Mouse (Mus musculus): ENCODE data around the gene Cisd3. TPM values are rescaled to one million over a fixed set of nuclear protein-coding genes. Genes with fewer than 3 reads are reported as not detected.
"Not testable (repeated sequence)": the region's sequence is repeated elsewhere in the genome, so short reads cannot be mapped to it uniquely, and the experiment has no call there.

Gene Cisd3
- total RNA-seq, 2 experiments from 2014 or later: 47.7 to 57.6 TPM

DNA sequence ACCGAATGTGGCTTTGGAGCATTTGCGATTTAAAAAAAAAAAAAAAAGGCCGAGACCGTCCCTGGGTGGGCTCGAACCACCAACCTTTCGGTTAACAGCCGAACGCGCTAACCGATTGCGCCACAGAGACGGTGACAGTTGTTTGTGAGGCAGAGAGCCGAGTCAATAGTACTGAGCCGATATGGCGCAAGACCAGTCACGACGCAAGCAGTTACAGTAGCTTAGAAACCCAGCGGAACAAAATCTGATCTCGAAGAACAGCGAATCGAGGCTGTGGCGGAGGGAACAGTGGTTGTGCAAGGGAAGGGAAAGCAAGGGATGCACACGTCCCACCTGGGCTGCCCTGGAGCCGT, 16.7 kb downstream of the Cisd3 start:
- DNase-seq (ENCODE audit: extremely low spot score in 1 of 2, low spot score in 2 of 2): peak; percentile 85 to 91
- peak overlapping the region; percentile 64 for H3K4me3 ChIP-seq
- TF ChIP-seq CTCF (IDR thresholded peaks at IDR 0.05): no peak
- H3K27ac ChIP-seq: peak overlapping the region; percentile 84
- intact Hi-C loops (cut with DNase I): loop anchor here (2.0 to 5.0 kb wide), 2 partner anchors 42 to 180 kb away; partner anchors contain the start of genes Fbxo47 and Pip4k2b

DNA sequence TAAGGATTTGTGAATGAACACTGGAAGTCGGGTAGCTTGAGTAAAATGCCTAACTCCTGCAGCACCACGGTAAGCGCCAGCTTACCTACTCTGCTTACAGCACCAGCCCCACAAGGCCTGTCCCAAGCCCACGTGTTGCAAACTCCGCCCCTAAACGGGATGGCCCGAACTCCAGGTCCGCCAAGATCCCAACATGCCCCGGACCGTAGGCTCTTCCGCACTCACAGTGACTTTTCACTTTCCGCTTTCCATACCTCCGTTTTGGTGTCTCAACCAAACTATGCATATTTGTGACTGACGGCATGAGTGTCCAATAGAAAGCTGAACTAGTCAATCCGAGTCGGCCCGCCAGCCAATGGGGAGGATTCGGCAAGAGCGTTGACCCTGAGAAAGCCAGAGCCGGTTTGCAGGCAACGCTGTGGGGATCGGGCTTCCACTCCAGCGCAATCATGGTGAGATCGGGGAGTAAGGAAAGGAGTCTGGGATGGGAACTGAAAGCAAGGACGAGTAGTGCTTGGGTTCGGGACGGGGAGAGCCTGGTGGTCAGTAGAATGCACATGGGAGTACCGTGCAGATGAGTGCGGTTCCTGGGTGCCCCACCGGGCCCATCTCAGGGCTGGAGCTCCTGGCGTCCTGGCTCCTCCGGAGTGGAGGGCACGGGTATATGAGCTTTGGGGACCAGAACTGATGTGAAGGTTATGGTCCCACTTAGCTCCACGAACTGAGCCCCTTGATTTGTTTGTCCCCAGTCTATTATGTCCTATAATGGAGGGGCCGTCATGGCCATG, 17.6 kb downstream of the Cisd3 start, which contains the start of gene Psmb3:
Gene Psmb3 (plus strand): TSS at position 361 of the 788 bp plus-strand sequence.
- intact Hi-C loops (cut with DNase I): loop anchor here (2.0 to 5.0 kb wide), 2 partner anchors 42 to 179 kb away; partner anchors contain the start of genes Fbxo47 and Pip4k2b
- Histone ChIP-seq H3K27ac (peak within 1 kb of the TSS; percentile 85), H3K4me3 (peak within 1 kb of the TSS; percentile 84)
- peak; percentile 98 to 99 for DNase-seq (ENCODE audit: extremely low spot score in 1 of 2, low spot score in 2 of 2)
- TF ChIP-seq CTCF (IDR thresholded peaks at IDR 0.05): no peak

DNA sequence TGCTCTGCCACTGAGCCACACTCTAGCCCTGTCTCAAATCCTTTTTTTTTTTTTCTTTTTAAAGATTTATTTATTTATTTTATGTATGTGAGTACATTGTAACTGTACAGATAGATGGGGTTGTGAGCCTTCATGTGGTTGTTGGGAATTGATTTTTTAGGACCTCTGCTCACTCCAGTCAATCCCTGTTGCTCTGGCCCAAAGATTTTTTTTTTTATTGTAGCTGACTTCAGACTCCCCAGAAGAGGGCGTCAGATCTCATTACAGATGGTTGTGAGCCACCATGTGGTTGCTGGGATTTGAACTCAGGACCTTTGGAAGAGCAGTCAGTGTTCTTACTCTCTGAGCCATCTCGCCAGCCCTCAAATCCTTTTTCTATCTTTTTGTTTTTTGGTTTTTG, 24.4 kb downstream of the Cisd3 start:
- H3K27ac ChIP-seq; DNase-seq (ENCODE audit: extremely low spot score in 1 of 2, low spot score in 2 of 2); intact Hi-C loops (cut with DNase I); H3K4me3 ChIP-seq: not testable (repeated sequence)

DNA sequence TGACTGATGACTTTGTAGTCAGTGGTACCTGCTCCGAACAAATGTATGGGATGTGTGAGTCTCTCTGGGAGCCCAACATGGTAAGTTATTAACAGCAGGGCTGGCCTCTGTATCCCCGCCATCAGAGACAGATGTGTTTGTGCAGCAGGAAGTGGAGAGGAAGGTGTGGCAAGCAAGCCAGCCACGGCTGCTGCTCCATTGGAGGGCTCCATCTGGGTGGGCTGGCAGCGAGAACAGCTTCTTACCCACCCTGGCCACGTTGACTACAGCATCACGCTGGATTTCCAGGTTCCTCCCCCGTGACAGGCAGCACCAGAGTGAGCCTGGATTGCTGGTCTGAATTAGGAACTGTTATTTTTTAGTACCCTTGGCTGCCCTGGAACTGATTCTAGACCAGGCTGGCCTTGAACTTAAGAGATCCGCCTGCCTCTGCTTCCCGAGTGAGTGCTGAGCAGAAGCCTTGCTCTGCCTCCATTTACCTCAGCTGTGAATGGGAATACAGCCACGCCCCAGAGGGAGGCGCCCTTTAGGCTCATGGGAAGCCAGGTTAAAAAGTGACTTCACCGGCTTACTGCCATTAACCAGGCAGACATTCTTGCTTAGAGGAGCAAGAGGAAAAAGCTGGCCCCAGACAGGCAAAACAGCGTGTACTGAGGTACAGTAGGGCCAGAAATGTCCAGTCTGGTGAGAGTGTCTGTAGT, 25.7 kb downstream of the Cisd3 start:
- TF ChIP-seq CTCF (IDR thresholded peaks at IDR 0.05): no peak
- intact Hi-C loops (cut with DNase I): no loop called here
- no peak overlapping the region for H3K4me3 ChIP-seq
- no peak overlapping the region for H3K27ac ChIP-seq
- no peak for DNase-seq (ENCODE audit: extremely low spot score in 1 of 2, low spot score in 2 of 2)

DNA sequence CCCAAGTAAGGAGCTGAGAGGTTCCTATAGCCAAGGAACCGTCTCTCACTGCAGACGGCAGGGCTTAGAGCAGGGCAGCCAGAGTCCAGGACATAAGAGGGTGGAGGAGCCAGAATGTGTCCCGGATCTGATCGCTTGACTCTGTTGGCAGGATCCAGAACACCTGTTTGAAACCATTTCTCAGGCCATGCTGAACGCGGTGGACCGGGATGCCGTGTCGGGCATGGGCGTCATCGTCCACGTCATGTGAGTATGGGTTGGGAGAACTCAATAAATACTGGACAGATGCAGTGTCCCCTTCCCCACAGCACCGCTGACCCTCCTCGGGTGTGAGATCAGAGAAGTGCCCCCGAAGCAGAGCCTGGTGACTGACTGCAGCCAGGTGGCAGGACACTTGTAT, 26.7 kb downstream of the Cisd3 start:
- intact Hi-C loops (cut with DNase I): no loop called here
- TF ChIP-seq CTCF (IDR thresholded peaks at IDR 0.05): no peak
- Histone ChIP-seq H3K4me3 (no peak overlapping the region), H3K27ac (no peak overlapping the region)
- no peak for DNase-seq (ENCODE audit: extremely low spot score in 1 of 2, low spot score in 2 of 2)

DNA sequence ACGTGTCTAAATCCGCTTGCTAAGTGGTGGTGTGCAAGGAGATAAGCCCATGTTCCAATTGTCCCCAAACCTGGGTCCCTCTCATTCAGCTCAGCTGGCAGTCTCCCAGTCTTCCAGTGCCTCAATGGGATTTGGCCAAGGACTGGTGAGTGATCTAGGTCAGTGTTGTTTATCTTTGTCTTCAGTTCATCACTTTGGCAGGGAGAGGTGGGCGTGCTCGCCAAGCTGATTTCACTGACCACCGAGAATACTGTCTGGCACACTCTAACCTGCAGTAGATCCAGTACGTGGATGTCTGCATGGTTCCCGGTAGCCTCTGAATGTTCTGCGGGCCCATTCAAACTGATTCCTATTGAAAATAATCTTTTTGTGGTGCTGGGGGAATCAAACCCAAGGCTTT, 28.3 kb downstream of the Cisd3 start:
- DNase-seq (ENCODE audit: extremely low spot score in 1 of 2, low spot score in 2 of 2): no peak
- no peak for TF ChIP-seq CTCF (IDR thresholded peaks at IDR 0.05)
- no peak overlapping the region for H3K4me3 ChIP-seq
- H3K27ac ChIP-seq: peak overlapping the region; percentile 55; the same call in 1 of the 2 replicates
- intact Hi-C loops (cut with DNase I): loop anchor here (2.0 kb wide), 1 partner anchor 31 kb away; the partner anchor contains the start of gene Pip4k2b

DNA sequence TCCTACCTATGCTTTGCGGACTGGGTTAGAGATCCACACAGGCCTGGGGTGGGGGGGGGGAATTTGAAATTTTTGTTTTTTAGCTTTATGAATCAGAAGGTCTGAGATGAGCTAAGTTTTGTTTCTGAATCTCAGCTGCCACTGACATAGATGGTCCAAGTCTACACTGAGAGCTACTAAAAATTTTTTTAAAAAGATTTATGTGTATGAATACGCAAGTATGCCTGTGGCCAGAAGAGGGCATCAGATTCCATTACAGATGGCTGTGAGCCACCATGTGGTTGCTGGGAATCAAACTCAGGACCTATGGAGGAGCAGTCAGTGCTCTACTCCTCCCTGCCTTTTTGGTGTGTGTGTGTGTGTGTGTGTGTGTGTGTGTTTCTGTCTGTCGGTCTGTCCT, 28.7 kb downstream of the Cisd3 start:
- intact Hi-C loops (cut with DNase I): loop anchor here (2.0 kb wide), 1 partner anchor 30 kb away; the partner anchor contains the start of gene Pip4k2b
- no peak overlapping the region for H3K4me3 ChIP-seq
- peak; percentile 28 for TF ChIP-seq CTCF (IDR thresholded peaks at IDR 0.05)
- peak overlapping the region; percentile 16; the same call in 1 of the 2 replicates for H3K27ac ChIP-seq
- no peak for DNase-seq (ENCODE audit: extremely low spot score in 1 of 2, low spot score in 2 of 2)

DNA sequence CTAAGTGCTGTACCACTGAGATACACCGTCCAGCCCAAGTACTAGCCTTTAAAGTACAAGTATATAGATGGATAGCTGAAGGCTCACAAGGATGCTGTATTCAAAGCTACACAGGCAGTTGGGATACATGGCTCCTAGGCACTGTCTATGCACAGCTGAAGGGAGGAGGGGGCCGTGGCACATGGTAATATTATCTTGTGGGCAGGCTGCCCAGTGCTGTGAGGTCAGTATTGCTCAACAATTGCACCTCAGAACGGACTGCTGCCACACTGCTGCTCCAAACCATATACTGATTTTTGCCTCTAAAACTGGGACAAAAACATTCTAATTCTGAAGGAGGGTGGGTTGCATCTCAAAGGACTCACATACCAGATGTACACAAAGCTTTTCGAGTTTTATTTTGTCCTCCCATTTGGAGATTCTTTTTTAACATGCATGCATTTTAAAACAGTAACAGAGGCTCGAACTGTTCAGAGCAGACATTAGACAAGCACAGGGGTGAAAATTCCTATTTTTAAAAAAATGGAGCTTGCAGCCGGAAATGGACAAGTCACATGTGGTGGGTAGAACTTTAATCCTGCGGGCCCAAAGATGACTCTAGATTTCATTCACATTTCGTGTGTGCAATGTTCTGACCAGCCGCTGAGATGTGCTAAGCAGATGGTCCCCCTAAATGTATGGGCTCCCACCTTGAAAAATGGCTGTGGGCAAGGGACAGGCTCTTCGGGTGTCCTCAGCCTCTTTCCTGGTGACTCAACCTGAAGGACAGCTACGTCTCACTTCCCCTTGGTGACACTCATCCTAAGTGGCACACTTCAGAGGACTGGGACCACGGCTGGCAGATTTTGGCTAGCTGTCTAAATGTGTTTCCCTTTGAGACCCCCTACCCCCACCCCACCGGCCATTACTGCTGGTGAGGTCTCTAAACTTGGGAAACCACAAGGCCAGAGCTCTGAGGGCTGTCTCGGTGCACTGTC, 29.4 kb downstream of the Cisd3 start:
- DNase-seq (ENCODE audit: extremely low spot score in 1 of 2, low spot score in 2 of 2): peak in 1 of 2 experiments; percentile 43
- H3K27ac ChIP-seq: peak overlapping the region; percentile 62; the same call in 1 of the 2 replicates
- intact Hi-C loops (cut with DNase I): loop anchor here (1.0 to 2.0 kb wide), 2 partner anchors 30 to 38 kb away; partner anchors contain the start of gene Pip4k2b

DNA sequence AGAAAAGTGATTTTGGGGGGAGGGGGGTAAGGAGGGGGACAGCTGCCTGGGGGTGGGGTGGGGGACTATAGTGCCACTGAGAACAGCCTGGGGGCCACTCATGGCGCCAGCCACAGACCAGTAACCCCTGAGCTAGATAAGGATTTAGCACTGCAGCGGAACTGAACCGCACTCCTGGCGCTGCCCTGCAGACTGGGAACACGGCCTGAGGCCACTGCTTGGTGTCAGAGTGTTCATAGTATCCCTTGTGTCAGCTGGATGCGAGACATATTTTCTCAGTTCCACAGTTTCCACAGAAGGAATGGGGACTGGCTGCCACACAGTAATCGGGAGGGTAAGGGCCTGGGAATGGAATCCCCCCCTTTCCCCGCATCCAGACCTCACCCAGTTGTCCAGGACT, 30.4 kb downstream of the Cisd3 start:
- no peak overlapping the region for H3K4me3 ChIP-seq
- peak overlapping the region; percentile 40; the same call in 1 of the 2 replicates for H3K27ac ChIP-seq
- DNase-seq (ENCODE audit: extremely low spot score in 1 of 2, low spot score in 2 of 2): no peak
- intact Hi-C loops (cut with DNase I): no loop called here
- TF ChIP-seq CTCF (IDR thresholded peaks at IDR 0.05): no peak

More for the DNA sequence above, 29.4 kb downstream of the Cisd3 start:
- TF ChIP-seq CTCF (IDR thresholded peaks at IDR 0.05): no peak
- H3K4me3 ChIP-seq: no peak overlapping the region

DNA sequence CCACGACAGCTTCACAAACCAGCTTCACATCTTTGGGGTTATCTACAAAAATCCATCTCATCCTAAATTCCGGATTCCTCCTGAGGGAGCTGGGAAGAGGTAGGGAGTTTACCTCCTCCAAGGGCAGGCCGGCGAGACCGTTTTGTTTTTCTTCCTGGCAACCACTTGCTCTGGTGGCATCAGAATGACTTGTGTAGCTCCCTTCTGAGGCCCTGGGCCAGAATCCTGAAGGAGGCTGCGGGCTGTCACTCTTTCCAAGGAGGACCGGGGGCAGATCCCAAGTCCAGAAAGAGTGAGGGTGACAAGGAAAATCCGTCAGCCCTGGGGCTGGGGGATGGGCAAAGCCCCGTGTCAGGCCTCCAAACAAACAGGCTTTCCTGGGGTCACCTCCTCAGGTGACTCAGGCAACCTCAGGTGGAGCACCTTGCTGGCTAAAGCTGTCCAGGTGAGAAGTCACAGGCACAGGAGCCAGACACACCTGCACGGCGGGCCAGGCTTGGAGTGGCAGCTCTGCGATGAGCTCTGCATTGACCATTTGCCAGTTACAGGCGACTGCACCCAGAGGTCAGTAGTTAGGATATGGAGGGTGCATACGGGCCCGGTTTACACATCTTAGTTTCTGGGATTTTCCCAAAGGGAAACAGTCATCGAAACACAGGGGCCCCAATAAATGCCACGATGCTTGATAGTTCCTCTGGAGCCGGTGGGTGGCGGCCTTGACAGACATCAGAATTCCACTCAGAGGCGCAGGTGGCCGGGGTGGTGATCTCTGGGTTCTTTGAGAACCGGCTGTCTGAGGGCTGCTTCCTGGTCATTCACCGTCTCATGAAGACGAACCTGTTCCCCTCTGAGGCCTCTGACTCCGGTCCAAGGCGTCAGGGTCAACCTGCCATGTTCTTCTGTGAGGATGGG, 32.0 kb downstream of the Cisd3 start:
- H3K4me3 ChIP-seq: no peak overlapping the region
- H3K27ac ChIP-seq: no peak overlapping the region
- intact Hi-C loops (cut with DNase I): no loop called here
- DNase-seq (ENCODE audit: extremely low spot score in 1 of 2, low spot score in 2 of 2): no peak
- TF ChIP-seq CTCF (IDR thresholded peaks at IDR 0.05): no peak
